Mouse (Mus musculus) testis, adult 2 months (tissue): ENCODE measurements around the gene Krtap10-4. TPM values are rescaled to one million over a fixed set of nuclear protein-coding genes. Genes with fewer than 3 reads are reported as not detected.
"Not testable (repeated sequence)": the region's sequence is repeated elsewhere in the genome, so short reads cannot be mapped to it uniquely, and the experiment has no call there.

Experiments used
- H3K27ac ChIP-seq: fragments of 200-500 bp; 2 replicates; pipeline ENCODE4 v1.5.1; 2012; ENCODE audit warnings: low read depth, low read length; ENCODE audit not compliant: control insufficient read depth, insufficient read depth
- H3K27me3 ChIP-seq: fragments of 200-500 bp; 2 replicates; pipeline ENCODE4 v1.6.1; 2012; ENCODE audit warnings: mild to moderate bottlenecking, low read length, moderate library complexity; ENCODE audit not compliant: control insufficient read depth, insufficient read depth
- H3K36me3 ChIP-seq: fragments of 200-500 bp; 2 replicates; pipeline ENCODE4 v1.6.1; 2012; ENCODE audit warnings: mild to moderate bottlenecking, low read length; ENCODE audit not compliant: control insufficient read depth, insufficient read depth
- H3K4me1 ChIP-seq: fragments of 200-500 bp; 2 replicates; pipeline ENCODE4 v1.6.1; 2012; ENCODE audit warnings: low read length; ENCODE audit not compliant: control insufficient read depth, insufficient read depth
- H3K4me3 ChIP-seq: fragments of 200-500 bp; 2 replicates; pipeline ENCODE4 v1.5.1; 2012; ENCODE audit warnings: low read depth, mild to moderate bottlenecking, low read length, moderate library complexity, mixed read lengths; ENCODE audit not compliant: control insufficient read depth
- CTCF ChIP-seq: fragments of 200-500 bp; IDR thresholded peaks from 2 replicates; pipeline ENCODE4 v1.5.1; 2012; ENCODE audit warnings: low read depth, mild to moderate bottlenecking, inconsistent platforms, low read length, moderate library complexity; ENCODE audit not compliant: control insufficient read depth, insufficient read depth, insufficient replicate concordance
- POLR2A ChIP-seq: fragments of 200-500 bp; IDR thresholded peaks from 2 replicates; pipeline ENCODE4 v1.6.1; 2012; ENCODE audit warnings: low read depth, mild to moderate bottlenecking, inconsistent platforms, low read length, moderate library complexity; ENCODE audit not compliant: control insufficient read depth
- polyA plus RNA-seq: library from polyadenylated mRNA; depleted of rRNA; stranded (reverse); fragments of >200 nt; gene quantifications from 2 replicates; pipeline ENCODE4 v1.2.3, GENCODE M21; 2012

Gene Krtap10-4
- polyA plus RNA-seq, 1 experiment, result 1.2 TPM

- TF ChIP-seq CTCF (no peak), POLR2A (no peak)
- Histone ChIP-seq H3K27ac (no peak within 1 kb of the TSS), H3K27me3 (no peaks in the 10 kb centered on the region), H3K4me1 (no peaks in the 10 kb centered on the region), H3K4me3 (no peak within 1 kb of the TSS), H3K36me3 (no peaks in the 10 kb centered on the region)
Measured at GRCm38 (mm10) chr10:77811743-77812142, 15.2 kb downstream of the Krtap10-4 start, which contains the start of gene Gm9507. TSS of gene Gm9507 (minus strand) at chr10:77811843.

- H3K27me3 ChIP-seq, result no peaks in the 10 kb centered on the region
- H3K4me3 ChIP-seq, result no peak overlapping the region
- H3K36me3 ChIP-seq, result no peaks in the 10 kb centered on the region
- TF ChIP-seq POLR2A (no peak), CTCF (no peak)
- no peaks in the 10 kb centered on the region for H3K4me1 ChIP-seq
- H3K27ac ChIP-seq, result no peak overlapping the region
Measured at GRCm38 (mm10) chr10:77804095-77804494, 22.8 kb downstream of the Krtap10-4 start.

GRCm38 (mm10) chr10:77798921-77799508, 27.9 kb downstream of the Krtap10-4 start, which contains the start of gene Gm19668:
TSS of gene Gm19668 (minus strand) at chr10:77799133.
- no peaks in the 10 kb centered on the region for H3K36me3 ChIP-seq
- H3K27ac ChIP-seq, result no peak within 1 kb of the TSS
- TF ChIP-seq POLR2A (no peak), CTCF (no peak)

GRCm38 (mm10) chr10:77798164-77798920, 28.6 kb downstream of the Krtap10-4 start:
- not testable (repeated sequence) for H3K4me1 ChIP-seq, H3K27me3 ChIP-seq, H3K27ac ChIP-seq, H3K4me3 ChIP-seq, H3K36me3 ChIP-seq

More at GRCm38 (mm10) chr10:77798921-77799508, 27.9 kb downstream of the Krtap10-4 start, which contains the start of gene Gm19668:
- no peaks in the 10 kb centered on the region for H3K27me3 ChIP-seq
- H3K4me1 ChIP-seq, result no peaks in the 10 kb centered on the region
- no peak within 1 kb of the TSS for H3K4me3 ChIP-seq

GRCm38 (mm10) chr10:77797677-77798076, 29.2 kb downstream of the Krtap10-4 start:
- TF ChIP-seq POLR2A (no peak), CTCF (no peak)
- no peaks in the 10 kb centered on the region for H3K36me3 ChIP-seq
- H3K4me1 ChIP-seq, result no peaks in the 10 kb centered on the region
- no peak overlapping the region for H3K4me3 ChIP-seq
- H3K27ac ChIP-seq, result no peak overlapping the region
- no peaks in the 10 kb centered on the region for H3K27me3 ChIP-seq

GRCm38 (mm10) chr10:77794976-77795375, 31.9 kb downstream of the Krtap10-4 start, which contains the start of gene Gm9639:
TSS of gene Gm9639 (minus strand) at chr10:77795076.
- Histone ChIP-seq H3K36me3 (no peaks in the 10 kb centered on the region), H3K27me3 (no peaks in the 10 kb centered on the region), H3K4me1 (no peaks in the 10 kb centered on the region), H3K4me3 (no peak within 1 kb of the TSS), H3K27ac (no peak within 1 kb of the TSS)
- TF ChIP-seq POLR2A (no peak), CTCF (no peak)

GRCm38 (mm10) chr10:77788621-77789020, 38.3 kb downstream of the Krtap10-4 start:
- Histone ChIP-seq H3K27me3 (no peaks in the 10 kb centered on the region), H3K4me3 (no peak overlapping the region), H3K27ac (no peak overlapping the region), H3K4me1 (no peaks in the 10 kb centered on the region), H3K36me3 (no peaks in the 10 kb centered on the region)
- TF ChIP-seq POLR2A (no peak), CTCF (no peak)

- not testable (repeated sequence) for H3K27ac ChIP-seq, H3K27me3 ChIP-seq, H3K4me3 ChIP-seq, H3K4me1 ChIP-seq, H3K36me3 ChIP-seq
Measured at GRCm38 (mm10) chr10:77787876-77788275, 39.0 kb downstream of the Krtap10-4 start, which contains the start of gene Gm7137. TSS of gene Gm7137 (minus strand) at chr10:77788200.

GRCm38 (mm10) chr10:77783396-77783795, 43.5 kb downstream of the Krtap10-4 start:
- H3K4me3 ChIP-seq, H3K27ac ChIP-seq, H3K36me3 ChIP-seq, H3K4me1 ChIP-seq, H3K27me3 ChIP-seq: not testable (repeated sequence)

- H3K4me1 ChIP-seq, H3K36me3 ChIP-seq, H3K4me3 ChIP-seq, H3K27ac ChIP-seq, H3K27me3 ChIP-seq: not testable (repeated sequence)
Measured at GRCm38 (mm10) chr10:77782442-77782841, 44.5 kb downstream of the Krtap10-4 start, which contains the start of gene Gm3250. TSS of gene Gm3250 (minus strand) at chr10:77782542.
